Mouse (Mus musculus) small intestine, adult 2 months (tissue): ENCODE data around the gene Wfdc2.

Experiments
- CTCF ChIP-seq: fragments of 200-500 bp; IDR thresholded peaks from 2 replicates; pipeline ENCODE4 v1.5.1; 2012; ENCODE audit warnings: low read depth, mild to moderate bottlenecking, control low read depth, inconsistent platforms, low read length, moderate library complexity, mixed read lengths; ENCODE audit not compliant: insufficient replicate concordance, insufficient read length; ENCODE audit errors: extremely low read depth
- POLR2A ChIP-seq: fragments of 200-500 bp; IDR thresholded peaks from 2 replicates; pipeline ENCODE4 v1.6.1; 2012; ENCODE audit warnings: low read depth, mild to moderate bottlenecking, control low read depth, inconsistent platforms, low read length, moderate library complexity

DNA sequence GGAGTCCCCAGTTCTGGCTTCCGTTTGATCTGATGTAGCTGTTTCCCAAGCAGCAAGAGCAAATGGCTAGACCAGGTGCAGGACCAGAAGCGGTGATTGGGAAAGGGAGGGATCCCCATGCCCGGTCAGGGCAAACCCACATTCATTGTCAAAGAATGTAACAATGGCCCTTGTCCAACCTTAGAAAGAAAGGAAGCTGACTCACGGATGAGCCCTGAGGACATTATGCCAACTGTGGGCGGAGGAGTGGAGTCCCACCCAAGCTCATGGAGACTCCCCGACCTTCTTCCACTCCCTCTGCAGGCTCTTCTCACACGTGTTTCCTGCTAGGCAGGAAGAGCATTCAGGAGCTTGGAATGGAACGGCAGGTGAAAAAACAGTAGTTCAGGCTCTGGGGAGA lies 48.8 kb upstream of the Wfdc2 start:
- TF ChIP-seq POLR2A (no peak), CTCF (no peak)
